Mouse (Mus musculus) kidney, embryonic 15.5 days (tissue): ENCODE measurements around the gene Nfkbia. TPM values are rescaled to one million over a fixed set of nuclear protein-coding genes. Genes with fewer than 3 reads are reported as not detected.

Source experiments
- ATAC-seq: fragments of 200-750 bp; cut with Nextera tagmentation; replicated peaks from 2 replicates; pipeline ENCODE4 v1.8.0; 2017; ENCODE audit warnings: moderate TSS enrichment; ENCODE audit not compliant: low FRiP score
- H3K27ac ChIP-seq: fragments of 300-500 bp; sonication (generic); 2 replicates; pipeline ENCODE4 v1.5.1; 2015; ENCODE audit warnings: mild to moderate bottlenecking, inconsistent platforms
- H3K27me3 ChIP-seq: fragments of 300-500 bp; sonication (generic); 2 replicates; pipeline ENCODE4 v1.6.1; 2015; ENCODE audit warnings: inconsistent platforms
- H3K36me3 ChIP-seq: fragments of 300-500 bp; sonication (generic); 2 replicates; pipeline ENCODE4 v1.6.1; 2015; ENCODE audit warnings: inconsistent platforms
- H3K4me1 ChIP-seq: fragments of 300-500 bp; sonication (generic); 2 replicates; pipeline ENCODE4 v1.6.1; 2015; ENCODE audit warnings: inconsistent platforms
- H3K4me2 ChIP-seq: fragments of 300-500 bp; sonication (generic); 2 replicates; pipeline ENCODE4 v1.6.1; 2015; ENCODE audit warnings: moderate library complexity, mild to moderate bottlenecking, inconsistent platforms
- H3K4me3 ChIP-seq: fragments of 300-500 bp; sonication (generic); replicated peaks from 2 replicates; pipeline ENCODE4 v1.5.1; 2015; ENCODE audit warnings: mild to moderate bottlenecking, inconsistent platforms
- H3K9ac ChIP-seq: fragments of 300-500 bp; sonication (generic); 2 replicates; pipeline ENCODE4 v1.6.1; 2015; ENCODE audit warnings: mild to moderate bottlenecking, inconsistent platforms
- H3K9me3 ChIP-seq: fragments of 300-500 bp; sonication (generic); replicated peaks from 2 replicates; pipeline ENCODE4 v1.6.1; 2016; ENCODE audit warnings: inconsistent platforms
- WGBS: fragments of 180-500 bp; shearing (Covaris S2); methylation state at CpG from one replicate; pipeline ENCODE4 v1.1.7; 2015; ENCODE audit warnings: mixed read lengths; 5-methylcytosine and 5-hydroxymethylcytosine counted together
- polyA plus RNA-seq: library from polyadenylated mRNA; unstranded; fragments of >200 nt; fragmentation: Nextera tagmentation; extraction: Ambion mirVana; gene quantifications from 2 replicates; pipeline ENCODE4 v1.2.1, GENCODE M21; 2015

Nfkbia gene
- polyA plus RNA-seq, 1 experiment from 2014 or later = 78.2 TPM

- WGBS = 48% methylated on average over 7 of the region's 7 CpGs
Observed at GRCm38 (mm10) chr12:55505314-55506028, 13.0 kb upstream of the Nfkbia start.

GRCm38 (mm10) chr12:55499031-55499430, 6.6 kb upstream of the Nfkbia start:
- H3K4me1 ChIP-seq = peaks cover 3% of the 10 kb centered on the region; the same call in 1 of the 2 replicates
- no peak overlapping the region for H3K27ac ChIP-seq
- peaks cover 6% of the 10 kb centered on the region for H3K27me3 ChIP-seq
- peak overlapping the region; percentile 35; the same call in 1 of the 2 replicates for H3K4me2 ChIP-seq
- no peaks in the 10 kb centered on the region for H3K36me3 ChIP-seq
- ATAC-seq = peak; percentile 71; the same call in 1 of the 2 replicates
- WGBS = under 1% methylated on average over 10 of the region's 10 CpGs
- H3K4me3 ChIP-seq = no peak overlapping the region
- peak overlapping the region; percentile 3; the same call in 1 of the 2 replicates for H3K9ac ChIP-seq
- H3K9me3 ChIP-seq = no peaks in the 10 kb centered on the region

More at GRCm38 (mm10) chr12:55505314-55506028, 13.0 kb upstream of the Nfkbia start:
- H3K36me3 ChIP-seq = no peaks in the 10 kb centered on the region
- no peaks in the 10 kb centered on the region for H3K9me3 ChIP-seq
- no peak for ATAC-seq
- no peak overlapping the region for H3K4me3 ChIP-seq
- no peak overlapping the region for H3K27ac ChIP-seq
- no peaks in the 10 kb centered on the region for H3K4me1 ChIP-seq
- H3K27me3 ChIP-seq = peaks cover 6% of the 10 kb centered on the region
- H3K9ac ChIP-seq = no peak overlapping the region
- H3K4me2 ChIP-seq = no peak overlapping the region

GRCm38 (mm10) chr12:55497737-55498136, 5.3 kb upstream of the Nfkbia start:
- Histone ChIP-seq H3K4me2 (no peak overlapping the region), H3K4me1 (peaks cover 13% of the 10 kb centered on the region), H3K27ac (no peak overlapping the region), H3K27me3 (no peaks in the 10 kb centered on the region), H3K9me3 (no peaks in the 10 kb centered on the region), H3K9ac (no peak overlapping the region), H3K4me3 (no peak overlapping the region), H3K36me3 (no peaks in the 10 kb centered on the region)
- 60% methylated on average over 8 of the region's 8 CpGs for WGBS
- no peak for ATAC-seq

- Histone ChIP-seq H3K4me2 (no peak overlapping the region), H3K4me1 (peaks cover 17% of the 10 kb centered on the region), H3K27me3 (no peaks in the 10 kb centered on the region), H3K4me3 (no peak overlapping the region), H3K36me3 (peaks cover 2% of the 10 kb centered on the region; the same call in 1 of the 2 replicates), H3K9me3 (no peaks in the 10 kb centered on the region), H3K9ac (no peak overlapping the region), H3K27ac (no peak overlapping the region)
- 67% methylated on average over 5 of the region's 5 CpGs for WGBS
- ATAC-seq = no peak
Observed at GRCm38 (mm10) chr12:55495902-55496605, 3.6 kb upstream of the Nfkbia start.

DNA sequence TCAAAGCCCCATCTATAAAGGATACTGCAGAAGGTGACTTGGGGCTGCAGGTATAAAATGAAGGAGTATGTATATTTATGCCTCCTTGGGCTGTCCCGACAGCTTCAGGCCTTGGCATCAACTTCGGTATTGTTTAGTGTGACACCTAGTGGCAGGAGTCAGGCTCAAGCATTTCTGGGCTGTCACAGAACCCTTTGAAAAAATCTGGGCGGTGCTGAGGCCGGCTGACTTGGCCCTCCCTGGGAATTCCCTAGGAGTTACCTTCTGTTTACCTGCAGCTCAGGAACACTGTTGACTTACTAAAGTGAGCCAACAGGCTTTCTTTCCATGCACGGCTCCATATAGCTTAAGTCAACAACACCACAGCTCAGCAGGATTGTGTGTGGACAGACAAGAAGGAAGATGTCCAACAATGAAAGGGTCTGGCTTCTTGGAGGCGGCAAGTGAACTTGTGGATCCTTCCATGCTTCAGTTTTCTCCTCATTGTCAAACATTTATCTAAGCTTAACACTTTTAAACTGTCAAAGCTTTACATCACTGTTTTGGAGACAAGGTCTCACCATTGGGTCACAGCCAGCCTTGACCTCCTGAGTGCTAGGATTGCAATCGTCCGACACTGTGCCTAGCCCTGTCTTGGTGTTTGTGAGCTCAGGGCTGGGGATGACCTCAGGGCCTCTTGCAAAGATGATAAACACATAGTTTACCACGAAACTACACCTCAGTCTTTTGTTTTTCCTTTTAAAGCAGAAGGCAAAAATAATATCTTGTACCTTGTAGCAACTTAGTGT, 2.9 kb upstream of the Nfkbia start:
- Histone ChIP-seq H3K4me1 (peaks cover 25% of the 10 kb centered on the region), H3K9ac (no peak overlapping the region), H3K27ac (no peak overlapping the region), H3K9me3 (no peaks in the 10 kb centered on the region), H3K4me2 (no peak overlapping the region), H3K27me3 (no peaks in the 10 kb centered on the region), H3K4me3 (no peak overlapping the region), H3K36me3 (peaks cover 9% of the 10 kb centered on the region)
- WGBS = 35% methylated on average over 9 of the region's 9 CpGs
- no peak for ATAC-seq

DNA sequence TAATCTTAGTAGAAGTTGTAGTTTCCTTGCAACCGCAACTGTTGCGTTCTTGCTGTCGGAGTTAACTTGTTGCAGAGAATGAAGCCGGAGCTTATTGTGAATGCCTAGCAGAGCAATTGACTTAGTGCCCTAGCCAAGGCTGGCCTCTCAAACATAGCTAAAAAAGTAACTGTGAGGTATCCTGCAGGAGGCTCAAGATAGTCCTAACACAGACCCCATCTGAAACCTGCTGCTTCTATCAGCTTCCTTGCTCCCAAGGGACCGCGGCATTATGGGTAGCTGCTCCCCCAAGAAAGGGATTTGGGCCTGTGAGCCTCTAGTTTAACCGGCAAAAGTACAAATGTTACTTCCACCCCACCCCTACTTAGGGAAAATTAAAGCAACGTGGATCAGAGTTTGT, 934 bp upstream of the Nfkbia start:
- peaks cover 36% of the 10 kb centered on the region for H3K4me1 ChIP-seq
- H3K27ac ChIP-seq = peak overlapping the region; percentile 100
- no peaks in the 10 kb centered on the region for H3K27me3 ChIP-seq
- no peak for ATAC-seq
- 0 out of 2 replicates have a peak overlapping the region, but pooled peaks have one; percentile 96 for H3K9ac ChIP-seq
- H3K4me2 ChIP-seq = peak overlapping the region; percentile 74
- H3K4me3 ChIP-seq = peak overlapping the region; percentile 93
- no peaks in the 10 kb centered on the region for H3K9me3 ChIP-seq
- peaks cover 29% of the 10 kb centered on the region for H3K36me3 ChIP-seq
- WGBS = 39% methylated on average over 8 of the region's 8 CpGs

DNA sequence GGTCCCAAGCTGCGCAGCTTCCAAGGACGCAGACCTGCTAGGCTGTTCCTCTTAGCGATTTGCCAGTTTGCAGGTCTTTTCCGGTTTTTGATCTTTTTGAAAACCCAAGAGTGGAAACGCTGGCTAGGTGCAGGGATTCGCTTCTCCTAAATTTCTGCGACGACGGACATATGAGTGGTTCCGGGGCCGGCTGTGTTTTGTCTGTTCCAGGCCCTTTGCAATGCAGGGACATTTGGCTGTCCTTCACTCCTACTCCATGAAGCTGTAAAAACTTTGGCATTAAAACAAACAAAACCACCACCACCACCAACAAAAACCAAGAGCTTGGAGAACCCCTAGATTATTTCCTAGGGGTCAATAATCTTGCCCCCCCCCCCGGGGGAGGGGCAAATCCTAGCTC, 494 bp upstream of the Nfkbia start:
- Histone ChIP-seq H3K9me3 (no peaks in the 10 kb centered on the region), H3K27me3 (no peaks in the 10 kb centered on the region), H3K4me2 (peak overlapping the region; percentile 74), H3K4me1 (peaks cover 36% of the 10 kb centered on the region), H3K27ac (peak overlapping the region; percentile 100), H3K9ac (peak overlapping the region; percentile 96), H3K36me3 (peaks cover 33% of the 10 kb centered on the region), H3K4me3 (peak overlapping the region; percentile 93)
- ATAC-seq = no peak
- under 1% methylated on average over 12 of the region's 12 CpGs for WGBS

GRCm38 (mm10) chr12:55491516-55492183, 797 bp downstream of the Nfkbia start:
- WGBS = under 1% methylated on average over 34 of the region's 57 CpGs

DNA sequence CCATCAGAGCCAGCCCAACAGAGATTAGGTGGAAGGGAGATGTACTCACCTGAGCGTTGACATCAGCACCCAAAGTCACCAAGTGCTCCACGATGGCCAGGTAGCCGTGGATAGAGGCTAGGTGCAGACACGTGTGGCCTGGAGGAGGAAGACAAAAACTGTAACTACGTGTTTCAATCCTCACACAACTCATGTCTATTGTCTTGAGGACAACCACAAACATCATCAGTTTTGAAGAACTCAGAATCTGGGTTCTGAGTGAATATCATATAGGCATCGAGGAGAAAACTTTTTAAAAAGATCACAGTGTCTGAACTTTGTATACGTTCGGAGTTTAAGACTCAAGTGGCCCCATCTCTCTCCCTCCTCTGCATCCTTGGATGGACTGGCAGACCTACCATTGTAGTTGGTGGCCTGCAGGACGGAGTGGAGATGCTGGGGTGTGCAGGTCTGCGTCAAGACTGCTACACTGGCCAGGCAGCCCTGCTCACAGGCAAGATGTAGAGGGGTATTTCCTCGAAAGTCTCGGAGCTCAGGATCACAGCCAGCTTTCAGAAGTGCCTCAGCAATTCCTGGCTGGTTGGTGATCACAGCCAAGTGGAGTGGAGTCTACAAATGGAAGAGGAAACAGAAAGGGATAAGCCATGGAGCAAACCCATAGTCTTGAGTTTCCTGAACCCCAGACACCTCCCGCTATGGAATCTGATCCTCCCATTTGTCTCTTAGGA, 1.6 kb downstream of the Nfkbia start:
- H3K4me2 ChIP-seq = peak overlapping the region; percentile 74
- whole genome bisulfite sequencing = 73% methylated on average over 13 of the region's 13 CpGs
- peaks cover 40% of the 10 kb centered on the region for H3K36me3 ChIP-seq
- no peaks in the 10 kb centered on the region for H3K9me3 ChIP-seq
- H3K27me3 ChIP-seq = no peaks in the 10 kb centered on the region
- H3K9ac ChIP-seq = peak overlapping the region; percentile 96
- peak overlapping the region; percentile 93 for H3K4me3 ChIP-seq
- H3K27ac ChIP-seq = peak overlapping the region; percentile 100
- ATAC-seq = no peak
- peaks cover 44% of the 10 kb centered on the region for H3K4me1 ChIP-seq

More at GRCm38 (mm10) chr12:55491516-55492183, 797 bp downstream of the Nfkbia start:
- ATAC-seq = peak; percentile 90
- no peaks in the 10 kb centered on the region for H3K9me3 ChIP-seq
- peak overlapping the region; percentile 96 for H3K9ac ChIP-seq
- peaks cover 40% of the 10 kb centered on the region for H3K4me1 ChIP-seq
- peaks cover 40% of the 10 kb centered on the region for H3K36me3 ChIP-seq
- H3K27ac ChIP-seq = peak overlapping the region; percentile 100
- H3K27me3 ChIP-seq = no peaks in the 10 kb centered on the region
- H3K4me2 ChIP-seq = peak overlapping the region; percentile 74
- H3K4me3 ChIP-seq = peak overlapping the region; percentile 93

DNA sequence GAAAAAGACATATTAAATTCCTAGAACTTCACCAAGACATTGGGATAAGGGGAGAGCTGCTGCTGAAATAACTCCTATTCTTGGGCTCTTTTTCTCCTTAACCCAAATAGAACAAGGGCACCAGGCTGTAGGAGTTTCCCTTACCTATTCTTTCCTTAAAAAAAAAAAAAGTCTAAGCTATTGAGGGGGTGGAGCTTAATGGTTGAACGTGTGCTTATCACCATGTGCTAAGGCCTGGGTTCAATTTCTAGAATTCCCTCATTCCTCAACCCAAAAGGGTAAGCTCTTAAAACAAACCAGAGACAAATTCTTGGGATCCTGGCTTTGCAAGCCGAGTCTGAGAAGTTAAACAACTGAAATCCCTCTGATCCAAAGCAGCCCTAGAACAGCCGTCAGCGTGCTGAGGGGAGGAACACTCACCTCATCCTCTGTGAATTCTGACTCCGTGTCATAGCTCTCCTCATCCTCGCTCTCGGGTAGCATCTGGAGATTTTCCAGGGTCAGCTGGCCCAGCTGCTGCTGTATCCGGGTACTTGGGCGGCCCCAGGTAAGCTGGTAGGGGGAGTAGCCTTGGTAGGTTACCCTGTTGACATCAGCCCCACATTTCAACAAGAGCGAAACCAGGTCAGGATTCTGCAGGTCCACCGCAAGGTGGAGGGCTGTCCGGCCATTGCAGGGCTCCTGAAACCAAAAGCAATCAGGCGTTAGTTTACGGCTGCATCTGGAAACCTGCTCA, 2.3 kb downstream of the Nfkbia start:
- WGBS = 84% methylated on average over 14 of the region's 14 CpGs

More for the DNA sequence above, 2.3 kb downstream of the Nfkbia start:
- Histone ChIP-seq H3K36me3 (peaks cover 40% of the 10 kb centered on the region), H3K9ac (peak overlapping the region; percentile 26), H3K4me3 (peak overlapping the region; percentile 93), H3K9me3 (no peaks in the 10 kb centered on the region), H3K27ac (no peak overlapping the region), H3K4me1 (peaks cover 44% of the 10 kb centered on the region), H3K27me3 (no peaks in the 10 kb centered on the region), H3K4me2 (peak overlapping the region; percentile 74)
- no peak for ATAC-seq
